ENCODE assay signal across 8 mouse cellular contexts in genomic region chr17:47646683-47647082, GRCm38 (mm10). TPM values are rescaled to one million over a fixed set of nuclear protein-coding genes. Genes with fewer than 3 reads are reported as not detected.
DNase-seq lines count a peak whose midpoint lies in the region; ATAC-seq and TF ChIP-seq lines count a peak whose summit lies in the region.
"Had no signal": no experiment of that assay in that cellular context is flagged by ENCODE, and none has a peak within 500 bp of the region (broad histone marks: within the 10 kb centered on the region; RNA-seq: fewer than 3 reads in every experiment).

No protein-coding gene starts in this region.

- H3K27ac ChIP-seq in bone marrow macrophage, adult 2 months (ENCODE audit: insufficient read depth, low read depth, low read length), result no peak overlapping the region
- H3K27ac ChIP-seq in liver, embryonic 16.5 days (ENCODE audit: low read length), result no peak overlapping the region
- H3K27ac ChIP-seq: limb, embryonic 15.5 days had no signal

- ATAC-seq in liver, embryonic 16.5 days (ENCODE audit: low read depth), result 0 out of 2 replicates have a peak, but pooled peaks have one; percentile 13

- H3K9me3 ChIP-seq in liver, embryonic 16.5 days (replicated peaks; ENCODE audit: control insufficient read depth, low read length), result no peaks in the 10 kb centered on the region
- H3K9me3 ChIP-seq: limb, embryonic 15.5 days had no signal

- TF ChIP-seq POLR2A in bone marrow macrophage, adult 2 months (IDR thresholded peaks at IDR 0.05; ENCODE audit: borderline replicate concordance, low read depth, low read length), result no peak

- peak; percentile 76 for TF ChIP-seq CTCF in bone marrow macrophage, adult 2 months (IDR thresholded peaks at IDR 0.05; ENCODE audit: low read depth, low read length)

- no peaks in the 10 kb centered on the region; the same call in none of the 2 replicates for H3K4me1 ChIP-seq in bone marrow macrophage, adult 2 months (ENCODE audit: control insufficient read depth, insufficient read depth, low read length)
- H3K4me1 ChIP-seq in liver, embryonic 16.5 days (ENCODE audit: control insufficient read depth, low read depth, low read length), result peaks cover 3% of the 10 kb centered on the region
- H3K4me1 ChIP-seq: limb, embryonic 15.5 days had no signal

- no peaks in the 10 kb centered on the region for H3K27me3 ChIP-seq in liver, embryonic 16.5 days (ENCODE audit: control insufficient read depth, insufficient read depth, low read depth, low read length)
- H3K27me3 ChIP-seq: limb, embryonic 15.5 days had no signal

- peaks cover 2% of the 10 kb centered on the region; the same call in 1 of the 2 replicates for H3K36me3 ChIP-seq in liver, embryonic 16.5 days (ENCODE audit: control insufficient read depth, insufficient read depth)

- WGBS in liver, embryonic 16.5 days (ENCODE audit: insufficient replicate concordance), result 62% methylated on average over 1 of the region's 1 CpGs

- DNase-seq in 3T3-L1 (ENCODE audit: low read depth, low spot score), result peak; percentile 78
- peak; percentile 77 to 80 for DNase-seq in B cell, adult 2 months
- DNase-seq in forelimb bud, embryonic 11.5 days (ENCODE audit: low read depth, low spot score), result peak; percentile 38
- peak; percentile 82 for DNase-seq in kidney, postnatal 10 days
- peak; percentile 11 for DNase-seq in right cerebral cortex, postnatal 25 days

- no peak overlapping the region for H3K4me2 ChIP-seq in liver, embryonic 16.5 days (ENCODE audit: low read depth, low read length)
- H3K4me2 ChIP-seq: limb, embryonic 15.5 days had no signal

- H3K4me3 ChIP-seq in bone marrow macrophage, adult 2 months (ENCODE audit: insufficient read depth, low read length), result no peak overlapping the region
- H3K4me3 ChIP-seq in liver, embryonic 16.5 days (ENCODE audit: low read depth, low read length), result no peak overlapping the region
- H3K4me3 ChIP-seq: limb, embryonic 15.5 days had no signal

- H3K9ac ChIP-seq in liver, embryonic 16.5 days (ENCODE audit: low read depth, low read length), result no peak overlapping the region
- H3K9ac ChIP-seq: limb, embryonic 15.5 days had no signal

RNA-seq across cellular contexts. Expression of gene Usp49, which starts 16.2 kb away (rescaled TPM):
- 7.3 and 8.6 TPM in 2 replicates for polyA plus RNA-seq in bone marrow macrophage, adult 2 months (2012; ENCODE audit: insufficient read depth, insufficient read length, missing spikeins)
- 2.9 and 3.6 TPM in 2 replicates for polyA plus RNA-seq in liver, embryonic 16.5 days (2015; fragmentation: Nextera tagmentation; extraction: Ambion mirVana)

RNA-seq across cellular contexts. Expression of gene Gm20517, which starts 35.3 kb away (rescaled TPM):
- 1.2 and 3.1 TPM in 2 replicates for polyA plus RNA-seq in bone marrow macrophage, adult 2 months (2012; ENCODE audit: insufficient read depth, insufficient read length, missing spikeins)
- 0.97 and 1.1 TPM in 2 replicates for polyA plus RNA-seq in liver, embryonic 16.5 days (2015; fragmentation: Nextera tagmentation; extraction: Ambion mirVana)

RNA-seq across cellular contexts. Expression of gene Med20, which starts 35.3 kb away (rescaled TPM):
- 19.7 and 23.4 TPM in 2 replicates for polyA plus RNA-seq in bone marrow macrophage, adult 2 months (2012; ENCODE audit: insufficient read depth, insufficient read length, missing spikeins)
- 22.3 and 22.4 TPM in 2 replicates for polyA plus RNA-seq in liver, embryonic 16.5 days (2015; fragmentation: Nextera tagmentation; extraction: Ambion mirVana)

RNA-seq across cellular contexts. Expression of gene Bysl, which starts 35.4 kb away (rescaled TPM):
- 4.1 and 5.0 TPM in 2 replicates for polyA plus RNA-seq in bone marrow macrophage, adult 2 months (2012; ENCODE audit: insufficient read depth, insufficient read length, missing spikeins)
- polyA plus RNA-seq in liver, embryonic 16.5 days (2015; fragmentation: Nextera tagmentation; extraction: Ambion mirVana), result 12.5 and 12.7 TPM in 2 replicates

RNA-seq across cellular contexts. Expression of gene Tomm6, which starts 41.5 kb away (rescaled TPM):
- 220 TPM in 2 replicates for polyA plus RNA-seq in bone marrow macrophage, adult 2 months (2012; ENCODE audit: insufficient read depth, insufficient read length, missing spikeins)
- 213 and 224 TPM in 2 replicates for polyA plus RNA-seq in liver, embryonic 16.5 days (2015; fragmentation: Nextera tagmentation; extraction: Ambion mirVana)

Comparison
In these comparisons a context has a peak if more than half of its experiments do, and no peak if none do; other contexts are left out.
1. DNase-seq: peak in every context shown above with its lines; median percentile 82 in kidney, postnatal 10 days; 78 in B cell, adult 2 months; 78 in 3T3-L1; 38 in forelimb bud, embryonic 11.5 days; 11 in right cerebral cortex, postnatal 25 days.